Mouse (Mus musculus) kidney, postnatal 4 days (tissue): ENCODE measurements around the gene 1700007K13Rik.
"Not testable (repeated sequence)": the region's sequence is repeated elsewhere in the genome, so short reads cannot be mapped to it uniquely, and the experiment has no call there.

ENCODE experiments used
- DNase-seq, 2 experiments: peaks; one replicate each; pipeline ENCODE4 v3.0.0; 2021; ENCODE audit warnings: mixed read lengths in 2 of 2

1700007K13Rik gene

GRCm38 (mm10) chr2:28465836-28466518, at the start of gene 1700007K13Rik:
Gene 1700007K13Rik, minus strand, starts transcription at chr2:28466332.
- DNase-seq, result peak; percentile 76 to 83

- peak; percentile 93 to 94 for DNase-seq
Observed at GRCm38 (mm10) chr2:28514489-28514888, 48.4 kb upstream of the 1700007K13Rik start.

GRCm38 (mm10) chr2:28513431-28514370, 47.6 kb upstream of the 1700007K13Rik start:
- DNase-seq, result peak; percentile 57 to 65

GRCm38 (mm10) chr2:28512798-28513401, 46.8 kb upstream of the 1700007K13Rik start, which contains the start of gene Ralgds:
Gene Ralgds, plus strand, starts transcription at chr2:28513125.
- DNase-seq, result peak; percentile 79 to 87

GRCm38 (mm10) chr2:28511600-28511999, 45.5 kb upstream of the 1700007K13Rik start:
- not testable (repeated sequence) for DNase-seq

GRCm38 (mm10) chr2:28506291-28506690, 40.2 kb upstream of the 1700007K13Rik start:
- no peak for DNase-seq

GRCm38 (mm10) chr2:28505795-28506194, 39.7 kb upstream of the 1700007K13Rik start, which contains the start of gene Gm10134:
Gene Gm10134, plus strand, starts transcription at chr2:28506095.
- no peak for DNase-seq

GRCm38 (mm10) chr2:28504676-28505075, 38.5 kb upstream of the 1700007K13Rik start:
- DNase-seq, result no peak

- no peak for DNase-seq
Observed at GRCm38 (mm10) chr2:28502987-28503386, 36.9 kb upstream of the 1700007K13Rik start.

GRCm38 (mm10) chr2:28498431-28498830, 32.3 kb upstream of the 1700007K13Rik start:
- peak in 1 of 2 experiments; percentile 2 for DNase-seq

GRCm38 (mm10) chr2:28497561-28497960, 31.4 kb upstream of the 1700007K13Rik start:
- peak in 1 of 2 experiments; percentile 1 for DNase-seq

GRCm38 (mm10) chr2:28496671-28497070, 30.5 kb upstream of the 1700007K13Rik start, which contains the start of gene Gbgt1:
Gene Gbgt1, plus strand, starts transcription at chr2:28496891.
- peak; percentile 46 to 61 for DNase-seq

- peak; percentile 53 to 57 for DNase-seq
Observed at GRCm38 (mm10) chr2:28495801-28496595, 29.9 kb upstream of the 1700007K13Rik start.

- peak; percentile 59 to 71 for DNase-seq
Observed at GRCm38 (mm10) chr2:28495207-28495756, 29.1 kb upstream of the 1700007K13Rik start.

- DNase-seq, result peak in 1 of 2 experiments; percentile 10
Observed at GRCm38 (mm10) chr2:28494521-28494920, 28.4 kb upstream of the 1700007K13Rik start.

GRCm38 (mm10) chr2:28483861-28484260, 17.7 kb upstream of the 1700007K13Rik start:
- DNase-seq, result peak in 1 of 2 experiments; percentile 39

GRCm38 (mm10) chr2:28479208-28480204, 13.4 kb upstream of the 1700007K13Rik start:
- no peak for DNase-seq

- DNase-seq, result not testable (repeated sequence)
Observed at GRCm38 (mm10) chr2:28477993-28478392, 11.9 kb upstream of the 1700007K13Rik start.

GRCm38 (mm10) chr2:28472011-28472410, 5.9 kb upstream of the 1700007K13Rik start:
- not testable (repeated sequence) for DNase-seq

- DNase-seq, result no peak
Observed at GRCm38 (mm10) chr2:28470591-28470990, 4.5 kb upstream of the 1700007K13Rik start.
